Mouse (Mus musculus): ENCODE measurements around the gene Btrc. TPM values are rescaled to one million over a fixed set of nuclear protein-coding genes. Genes with fewer than 3 reads are reported as not detected.

The Btrc gene
- polyA plus RNA-seq, 1 experiment from 2014 or later, result 29.5 TPM

GRCm38 (mm10) chr19:45511406-45511805 lies 147.9 kb downstream of the Btrc start:
- Histone ChIP-seq H3K9ac (ENCODE audit: low read depth, low read length) (no peak overlapping the region), H3K4me1 (replicated peaks; ENCODE audit: insufficient read depth, low read length) (no peaks in the 10 kb centered on the region), H3K27ac (no peak overlapping the region), H3K36me3 (ENCODE audit: insufficient read depth, low read length) (peaks cover 20% of the 10 kb centered on the region), H3K27me3 (ENCODE audit: insufficient read depth, low read length) (no peaks in the 10 kb centered on the region), H3K4me2 (ENCODE audit: low read length) (no peak overlapping the region), H3K4me3 (replicated peaks; ENCODE audit: low read depth, low read length) (no peak overlapping the region), H3K9me3 (replicated peaks; ENCODE audit: low read length) (no peaks in the 10 kb centered on the region)
- DNase-seq (ENCODE audit: low spot score), result no peak
- ATAC-seq (replicated peaks; ENCODE audit: low FRiP score, low read depth), result no peak
- 80% methylated on average over 4 of the region's 4 CpGs for WGBS
- no peak for TF ChIP-seq CTCF (IDR thresholded peaks at IDR 0.05; ENCODE audit: low read depth)

DNA sequence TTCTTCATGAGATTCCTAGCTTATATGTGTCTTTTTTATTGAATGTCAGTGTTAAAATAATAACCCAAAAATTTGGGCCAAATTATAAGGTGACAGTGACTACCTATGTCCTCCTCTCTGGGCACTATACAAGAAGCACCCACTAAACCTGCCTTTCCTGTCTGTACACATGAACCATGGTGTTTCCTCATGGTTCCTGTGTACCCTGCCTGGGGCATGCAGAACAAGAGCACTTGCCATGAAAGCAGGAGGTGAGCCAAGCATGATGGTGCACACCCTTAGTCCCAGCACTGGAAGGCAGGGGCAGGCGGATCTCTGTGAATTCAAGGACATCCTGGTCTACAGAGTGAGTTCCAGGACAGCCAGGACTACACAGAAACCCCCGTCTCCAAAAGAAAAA lies 151.8 kb downstream of the Btrc start:
- WGBS, result 92% methylated on average over 2 of the region's 2 CpGs
- DNase-seq (ENCODE audit: low spot score), result no peak
- ATAC-seq (replicated peaks; ENCODE audit: low FRiP score, low read depth), result no peak

DNA sequence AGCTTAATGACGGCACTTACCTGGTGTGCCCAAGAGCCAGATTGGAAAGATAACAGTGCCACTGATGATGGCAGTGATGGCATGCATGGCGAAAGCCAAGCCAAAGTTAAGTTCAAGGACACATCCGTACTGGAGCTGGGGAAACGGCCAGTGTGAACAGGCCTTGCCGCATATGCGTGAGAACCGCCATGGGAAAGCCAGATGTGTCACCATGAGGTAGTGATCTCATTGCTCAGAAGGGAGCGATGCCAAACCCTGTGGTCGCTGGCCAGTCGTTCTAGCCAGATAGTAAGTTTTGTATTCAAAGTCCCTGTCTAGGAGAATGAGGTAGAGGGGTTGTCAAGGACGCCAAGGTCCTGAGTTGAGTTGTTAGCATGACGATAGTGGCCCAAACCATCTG lies 152.7 kb downstream of the Btrc start:
- Histone ChIP-seq H3K9me3 (replicated peaks; ENCODE audit: low read length) (no peaks in the 10 kb centered on the region), H3K4me3 (replicated peaks; ENCODE audit: low read depth, low read length) (no peak overlapping the region), H3K27ac (no peak overlapping the region), H3K4me2 (ENCODE audit: low read length) (no peak overlapping the region), H3K27me3 (ENCODE audit: insufficient read depth, low read length) (no peaks in the 10 kb centered on the region), H3K4me1 (replicated peaks; ENCODE audit: insufficient read depth, low read length) (no peaks in the 10 kb centered on the region), H3K36me3 (ENCODE audit: insufficient read depth, low read length) (peaks cover 42% of the 10 kb centered on the region), H3K9ac (ENCODE audit: low read depth, low read length) (no peak overlapping the region)
- ATAC-seq (replicated peaks; ENCODE audit: low FRiP score, low read depth) (no peak), DNase-seq (ENCODE audit: low spot score) (no peak)
- 94% methylated on average over 12 of the region's 12 CpGs for WGBS
- no peak for TF ChIP-seq CTCF (IDR thresholded peaks at IDR 0.05; ENCODE audit: low read depth)

More for the DNA sequence above, 151.8 kb downstream of the Btrc start:
- no peak for TF ChIP-seq CTCF (IDR thresholded peaks at IDR 0.05; ENCODE audit: low read depth)
- Histone ChIP-seq H3K4me1 (replicated peaks; ENCODE audit: insufficient read depth, low read length) (no peaks in the 10 kb centered on the region), H3K9ac (ENCODE audit: low read depth, low read length) (no peak overlapping the region), H3K4me2 (ENCODE audit: low read length) (no peak overlapping the region), H3K9me3 (replicated peaks; ENCODE audit: low read length) (no peaks in the 10 kb centered on the region), H3K4me3 (replicated peaks; ENCODE audit: low read depth, low read length) (no peak overlapping the region), H3K27me3 (ENCODE audit: insufficient read depth, low read length) (no peaks in the 10 kb centered on the region), H3K27ac (no peak overlapping the region), H3K36me3 (ENCODE audit: insufficient read depth, low read length) (peaks cover 39% of the 10 kb centered on the region)

DNA sequence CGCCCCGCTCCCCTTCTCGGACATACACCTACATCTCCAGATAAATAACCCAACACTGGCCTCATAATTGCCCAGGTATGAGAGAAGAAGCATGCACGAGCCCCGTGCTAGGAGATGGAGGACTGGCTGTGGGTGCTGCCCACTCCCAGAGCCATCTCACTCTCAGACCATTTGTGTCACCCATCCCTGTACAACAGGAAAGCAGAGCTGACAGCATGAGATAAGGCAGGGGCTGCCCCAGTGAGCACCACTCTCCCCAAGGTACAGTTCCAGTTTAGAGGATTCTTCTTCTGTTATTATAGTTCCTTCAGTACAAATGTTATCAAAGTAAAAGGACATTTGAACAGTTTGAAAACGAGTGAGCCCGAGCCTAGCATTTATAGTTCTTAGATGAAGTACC lies 163.8 kb downstream of the Btrc start:
- DNase-seq (ENCODE audit: low spot score) (no peak), ATAC-seq (replicated peaks; ENCODE audit: low FRiP score, low read depth) (no peak)
- H3K27ac ChIP-seq, result no peak overlapping the region
- H3K4me2 ChIP-seq (ENCODE audit: low read length), result no peak overlapping the region
- H3K9me3 ChIP-seq (replicated peaks; ENCODE audit: low read length), result no peaks in the 10 kb centered on the region
- H3K36me3 ChIP-seq (ENCODE audit: insufficient read depth, low read length), result peaks cover 23% of the 10 kb centered on the region
- H3K4me1 ChIP-seq (replicated peaks; ENCODE audit: insufficient read depth, low read length), result no peaks in the 10 kb centered on the region
- H3K9ac ChIP-seq (ENCODE audit: low read depth, low read length), result no peak overlapping the region
- no peak overlapping the region for H3K4me3 ChIP-seq (replicated peaks; ENCODE audit: low read depth, low read length)
- TF ChIP-seq CTCF (IDR thresholded peaks at IDR 0.05; ENCODE audit: low read depth), result no peak
- WGBS, result 90% methylated on average over 7 of the region's 7 CpGs
- no peaks in the 10 kb centered on the region for H3K27me3 ChIP-seq (ENCODE audit: insufficient read depth, low read length)

- Histone ChIP-seq H3K9ac (ENCODE audit: low read depth, low read length) (no peak overlapping the region), H3K4me2 (ENCODE audit: low read length) (no peak overlapping the region)
- no peak for ATAC-seq (replicated peaks; ENCODE audit: low FRiP score, low read depth)
These were observed 164.5 kb downstream of the Btrc start for GRCm38 (mm10) chr19:45527931-45528534.

DNA sequence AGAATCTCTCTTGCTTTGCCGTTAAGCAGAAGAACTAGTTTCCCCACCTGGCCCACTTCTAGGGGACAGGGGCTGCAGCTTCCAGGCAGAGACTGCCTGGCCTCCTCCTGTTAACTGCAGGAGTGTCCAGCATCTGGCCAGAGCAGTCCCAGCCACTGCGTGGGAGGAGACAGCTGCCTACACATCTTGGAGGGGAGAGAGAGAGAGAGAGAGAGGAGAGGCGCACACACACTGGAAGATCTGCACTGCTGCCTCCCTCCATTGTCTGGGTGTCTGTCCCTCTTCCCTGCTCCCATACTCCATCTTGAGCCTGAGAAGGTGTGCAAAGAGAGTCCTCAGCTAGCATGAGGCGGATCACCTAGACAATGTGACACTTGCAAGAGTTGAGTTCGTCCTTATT lies 165.8 kb downstream of the Btrc start:
- TF ChIP-seq CTCF (IDR thresholded peaks at IDR 0.05; ENCODE audit: low read depth), result no peak
- Histone ChIP-seq H3K9me3 (replicated peaks; ENCODE audit: low read length) (no peaks in the 10 kb centered on the region), H3K4me3 (replicated peaks; ENCODE audit: low read depth, low read length) (no peak overlapping the region), H3K9ac (ENCODE audit: low read depth, low read length) (no peak overlapping the region), H3K36me3 (ENCODE audit: insufficient read depth, low read length) (peaks cover 23% of the 10 kb centered on the region), H3K4me2 (ENCODE audit: low read length) (no peak overlapping the region), H3K27ac (no peak overlapping the region), H3K4me1 (replicated peaks; ENCODE audit: insufficient read depth, low read length) (no peaks in the 10 kb centered on the region), H3K27me3 (ENCODE audit: insufficient read depth, low read length) (no peaks in the 10 kb centered on the region)
- 60% methylated on average over 5 of the region's 5 CpGs for WGBS
- peak; percentile 58 for DNase-seq (ENCODE audit: low spot score)
- ATAC-seq (replicated peaks; ENCODE audit: low FRiP score, low read depth), result no peak; the same call in 1 of the 2 replicates

More at GRCm38 (mm10) chr19:45527931-45528534, 164.5 kb downstream of the Btrc start:
- no peak for DNase-seq (ENCODE audit: low spot score)
- Histone ChIP-seq H3K27me3 (ENCODE audit: insufficient read depth, low read length) (no peaks in the 10 kb centered on the region), H3K4me1 (replicated peaks; ENCODE audit: insufficient read depth, low read length) (no peaks in the 10 kb centered on the region), H3K27ac (no peak overlapping the region), H3K4me3 (replicated peaks; ENCODE audit: low read depth, low read length) (no peak overlapping the region), H3K9me3 (replicated peaks; ENCODE audit: low read length) (no peaks in the 10 kb centered on the region), H3K36me3 (ENCODE audit: insufficient read depth, low read length) (peaks cover 23% of the 10 kb centered on the region)
- TF ChIP-seq CTCF (IDR thresholded peaks at IDR 0.05; ENCODE audit: low read depth), result no peak
- 88% methylated on average over 10 of the region's 10 CpGs for WGBS
